Mouse (Mus musculus) thymus, adult 2 months (tissue): Measurements from ENCODE around the gene Cux2. TPM values are rescaled to one million over a fixed set of nuclear protein-coding genes. Genes with fewer than 3 reads are reported as not detected.
A peak's percentile ranks its signal among the peaks of the same experiment; 100 is the strongest.
"Not testable (repeated sequence)": the region's sequence is repeated elsewhere in the genome, so short reads cannot be mapped to it uniquely, and the experiment has no call there.

Experiments
- DNase-seq: peaks from one replicate; pipeline ENCODE4 v3.0.0; 2021
- H3K27ac ChIP-seq: fragments of 200-500 bp; 2 replicates; pipeline ENCODE4 v1.5.1; 2012; ENCODE audit warnings: low read length, control low read depth; ENCODE audit not compliant: control insufficient read depth, insufficient read depth
- H3K27me3 ChIP-seq: fragments of 200-500 bp; 2 replicates; pipeline ENCODE4 v1.6.1; 2012; ENCODE audit warnings: mild to moderate bottlenecking, low read length, moderate library complexity, mixed read lengths; ENCODE audit not compliant: control insufficient read depth, insufficient read depth
- H3K36me3 ChIP-seq: fragments of 200-500 bp; 2 replicates; pipeline ENCODE4 v1.6.1; 2012; ENCODE audit warnings: mild to moderate bottlenecking, low read length, moderate library complexity; ENCODE audit not compliant: control insufficient read depth, insufficient read depth
- H3K4me1 ChIP-seq: fragments of 200-500 bp; replicated peaks from 2 replicates; pipeline ENCODE4 v1.6.1; 2012; ENCODE audit warnings: low read length; ENCODE audit not compliant: control insufficient read depth, insufficient read depth
- H3K4me3 ChIP-seq: fragments of 200-500 bp; 2 replicates; pipeline ENCODE4 v1.5.1; 2012; ENCODE audit warnings: mild to moderate bottlenecking, low read length, control low read depth, moderate library complexity; ENCODE audit not compliant: control insufficient read depth, insufficient read depth
- CTCF ChIP-seq: fragments of 200-500 bp; IDR thresholded peaks from 2 replicates; pipeline ENCODE4 v1.5.1; 2012; ENCODE audit warnings: mild to moderate bottlenecking, control low read depth, low read length, moderate library complexity, borderline replicate concordance; ENCODE audit not compliant: control insufficient read depth, poor library complexity, insufficient read depth; ENCODE audit errors: extremely low read depth
- POLR2A ChIP-seq: fragments of 200-500 bp; IDR thresholded peaks from 2 replicates; pipeline ENCODE4 v1.6.1; 2012; ENCODE audit warnings: mild to moderate bottlenecking, low read length, control low read depth, moderate library complexity; ENCODE audit not compliant: control insufficient read depth, poor library complexity, insufficient read depth; ENCODE audit errors: extremely low read depth
- WGBS: fragments of 180-500 bp; shearing (Covaris S2); methylation state at CpG from one replicate; pipeline ENCODE4 v1.1.7; 2018; 5-methylcytosine and 5-hydroxymethylcytosine counted together
- polyA plus RNA-seq: library from polyadenylated mRNA; depleted of rRNA; stranded (reverse); fragments of >200 nt; gene quantifications from 2 replicates; pipeline ENCODE4 v1.2.3, GENCODE M21; 2012

Cux2 gene
- polyA plus RNA-seq, 1 experiment, result 0.75 TPM

DNA sequence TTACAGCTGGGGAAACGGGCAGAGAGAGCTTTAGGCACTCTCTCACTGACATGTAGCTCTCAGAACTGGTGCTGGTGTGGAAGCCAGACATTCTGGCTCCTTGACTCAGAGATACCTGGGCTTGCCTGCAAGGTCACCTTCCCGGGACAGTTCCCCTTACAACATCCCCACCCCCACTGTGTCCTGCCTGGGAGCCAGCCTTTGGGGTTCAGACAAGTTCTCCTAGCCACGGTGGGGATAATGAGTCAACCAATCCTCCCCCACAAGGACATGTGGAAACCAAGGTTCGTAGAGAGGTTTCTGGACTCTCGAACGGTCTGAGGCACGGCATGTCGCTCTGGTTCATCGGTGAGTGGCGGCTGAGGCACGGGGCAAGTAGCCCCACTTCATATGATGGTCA is 193.2 kb downstream of the Cux2 start:
- Histone ChIP-seq H3K36me3 (peaks cover 7% of the 10 kb centered on the region), H3K27me3 (no peaks in the 10 kb centered on the region), H3K4me3 (no peak overlapping the region), H3K4me1 (no peaks in the 10 kb centered on the region), H3K27ac (no peak overlapping the region)
- no peak for DNase-seq
- 89% methylated on average over 11 of the region's 11 CpGs for WGBS
- TF ChIP-seq POLR2A (no peak), CTCF (no peak)

DNA sequence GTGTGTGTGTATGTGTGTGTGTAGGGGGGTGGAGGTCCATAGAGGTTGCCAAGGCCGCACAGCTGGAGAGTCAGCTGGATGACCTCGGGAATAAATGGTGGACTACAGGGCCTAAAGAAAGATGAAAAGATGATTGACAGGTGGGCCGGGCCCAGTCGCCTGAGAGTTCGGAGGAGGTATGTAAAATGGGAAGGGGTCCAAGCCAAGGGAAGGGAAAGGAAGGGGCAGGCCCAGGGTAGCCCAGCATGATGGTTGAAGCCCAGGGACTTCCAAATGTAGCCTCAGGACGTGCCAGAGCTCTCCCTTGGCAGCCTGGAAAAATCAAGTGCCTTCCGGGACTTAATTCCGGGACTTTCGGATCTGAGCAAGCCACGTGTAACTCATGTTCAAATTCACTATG is 195.1 kb downstream of the Cux2 start:
- WGBS, result 91% methylated on average over 10 of the region's 10 CpGs
- Histone ChIP-seq H3K4me3 (no peak overlapping the region), H3K27me3 (no peaks in the 10 kb centered on the region), H3K4me1 (peaks cover 15% of the 10 kb centered on the region), H3K27ac (no peak overlapping the region), H3K36me3 (peaks cover 7% of the 10 kb centered on the region)
- DNase-seq, result no peak
- no peak for TF ChIP-seq CTCF

DNA sequence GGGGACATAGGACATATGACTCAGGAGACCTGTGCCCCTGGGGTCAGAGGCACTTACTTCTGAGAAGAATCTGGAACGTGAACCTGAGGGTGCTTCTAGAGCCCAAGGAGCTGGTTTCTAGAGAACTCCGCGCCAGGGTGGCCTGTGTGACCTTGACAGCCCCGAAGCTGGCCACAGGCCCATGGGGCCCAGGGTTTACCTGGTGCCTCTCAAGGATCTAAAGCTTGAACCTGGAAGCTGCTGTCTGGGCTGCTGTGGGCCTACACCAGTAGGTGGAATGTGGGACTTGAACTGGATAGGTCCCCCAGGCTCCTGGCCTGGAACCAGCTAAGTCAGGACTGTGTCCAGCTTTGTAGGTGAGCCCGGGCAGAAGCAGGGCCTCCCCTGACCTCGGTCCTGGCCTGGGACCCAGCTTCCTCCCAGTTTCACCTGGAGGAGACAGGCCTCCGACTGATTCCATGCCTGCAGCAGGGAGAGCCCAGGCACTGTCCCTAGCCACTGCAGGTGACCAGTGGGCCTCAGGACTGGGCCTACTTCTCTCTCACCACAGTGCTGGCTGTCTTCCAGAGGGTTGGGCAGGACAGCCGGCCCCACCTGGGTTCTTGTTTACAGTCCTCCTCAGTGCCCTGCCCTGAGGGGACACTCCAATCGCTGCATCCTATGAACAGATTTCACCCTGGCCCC is 196.4 kb downstream of the Cux2 start:
- Histone ChIP-seq H3K4me3 (no peak overlapping the region), H3K27ac (no peak overlapping the region), H3K27me3 (no peaks in the 10 kb centered on the region), H3K4me1 (peaks cover 18% of the 10 kb centered on the region), H3K36me3 (peaks cover 7% of the 10 kb centered on the region)
- no peak for DNase-seq
- 93% methylated on average over 9 of the region's 9 CpGs for whole genome bisulfite sequencing
- no peak for TF ChIP-seq CTCF
- no peak for TF ChIP-seq POLR2A

DNA sequence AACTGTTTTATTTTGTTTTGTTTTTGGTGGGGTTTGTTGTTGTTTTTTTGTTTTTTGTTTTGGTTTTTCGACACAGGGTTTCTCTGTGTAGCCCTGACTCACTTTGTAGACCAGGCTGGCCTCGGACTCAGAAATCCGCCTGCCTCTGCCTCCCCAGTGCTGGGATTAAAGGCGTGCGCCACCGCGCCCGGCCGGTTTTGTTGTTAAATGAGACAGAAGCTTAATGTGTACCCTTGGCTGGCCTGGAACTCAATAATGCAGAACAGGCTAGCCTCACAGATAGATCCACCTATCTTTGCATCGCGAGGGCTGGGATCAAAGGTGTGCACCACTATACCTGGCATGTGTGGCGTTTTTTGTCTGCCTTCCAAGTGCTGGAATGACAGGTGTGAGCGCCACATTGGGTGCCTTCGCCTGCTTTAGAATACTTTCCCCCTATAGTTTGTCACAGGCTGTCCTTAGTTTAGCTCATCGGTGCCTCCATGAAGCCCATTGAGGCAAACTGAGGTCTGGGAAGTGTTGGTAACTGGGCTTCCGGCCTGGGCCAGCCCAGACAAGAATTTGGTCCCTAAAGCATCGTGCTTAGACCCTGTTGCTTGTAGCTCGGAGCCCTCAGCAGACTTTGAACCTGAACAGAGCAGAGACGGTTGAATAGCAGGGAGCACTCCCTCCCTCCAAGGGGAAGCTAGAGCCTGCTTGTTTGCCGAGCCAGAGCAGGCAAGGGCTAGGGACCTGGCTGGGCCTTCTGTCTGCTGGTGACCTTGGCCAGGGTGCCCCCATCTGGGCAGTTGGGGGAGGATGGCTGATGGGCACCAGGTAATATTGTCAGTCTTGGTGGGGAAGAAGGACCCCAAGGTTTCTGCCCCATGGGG is 200.2 kb downstream of the Cux2 start:
- TF ChIP-seq POLR2A (no peak), CTCF (no peak)
- no peaks in the 10 kb centered on the region for H3K27me3 ChIP-seq
- peak overlapping the region; percentile 89 for H3K4me3 ChIP-seq
- peaks cover 7% of the 10 kb centered on the region for H3K36me3 ChIP-seq
- peaks cover 25% of the 10 kb centered on the region for H3K4me1 ChIP-seq
- no peak overlapping the region for H3K27ac ChIP-seq
- 71% methylated on average over 20 of the region's 20 CpGs for WGBS
- DNase-seq, result no peak

DNA sequence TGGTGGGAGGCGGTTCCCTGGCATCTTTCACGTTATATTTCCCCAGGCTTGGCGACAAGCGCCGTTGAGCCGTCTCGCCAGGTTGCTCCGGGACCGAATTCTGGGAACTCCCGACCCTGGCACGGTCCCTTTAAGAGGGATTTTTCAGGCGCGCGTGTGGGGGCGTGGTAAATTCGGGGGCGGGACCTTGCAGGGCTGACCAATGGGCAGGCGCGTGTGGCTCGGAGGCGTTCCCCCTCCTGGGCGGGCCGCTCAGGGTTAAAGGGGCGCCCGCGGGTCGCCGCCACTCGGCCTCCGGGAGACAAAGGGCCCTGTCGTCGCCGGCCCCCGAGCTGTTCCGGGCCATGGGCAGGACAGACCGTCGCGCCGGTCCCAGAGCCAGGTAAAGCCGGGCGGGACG is 201.2 kb downstream of the Cux2 start, which contains the start of gene Pheta1:
Gene Pheta1 (plus strand): TSS at position 242 of the 400 bp plus-strand sequence.
- H3K27ac ChIP-seq, result peak within 1 kb of the TSS; percentile 60; the same call in 1 of the 2 replicates
- H3K4me1 ChIP-seq, result peaks cover 25% of the 10 kb centered on the region
- under 1% methylated on average over 42 of the region's 42 CpGs for WGBS
- peak; percentile 74 for TF ChIP-seq POLR2A
- no peak for TF ChIP-seq CTCF
- H3K27me3 ChIP-seq, result no peaks in the 10 kb centered on the region
- DNase-seq, result peak; percentile 91
- peak within 1 kb of the TSS; percentile 89 for H3K4me3 ChIP-seq
- peaks cover 6% of the 10 kb centered on the region for H3K36me3 ChIP-seq

DNA sequence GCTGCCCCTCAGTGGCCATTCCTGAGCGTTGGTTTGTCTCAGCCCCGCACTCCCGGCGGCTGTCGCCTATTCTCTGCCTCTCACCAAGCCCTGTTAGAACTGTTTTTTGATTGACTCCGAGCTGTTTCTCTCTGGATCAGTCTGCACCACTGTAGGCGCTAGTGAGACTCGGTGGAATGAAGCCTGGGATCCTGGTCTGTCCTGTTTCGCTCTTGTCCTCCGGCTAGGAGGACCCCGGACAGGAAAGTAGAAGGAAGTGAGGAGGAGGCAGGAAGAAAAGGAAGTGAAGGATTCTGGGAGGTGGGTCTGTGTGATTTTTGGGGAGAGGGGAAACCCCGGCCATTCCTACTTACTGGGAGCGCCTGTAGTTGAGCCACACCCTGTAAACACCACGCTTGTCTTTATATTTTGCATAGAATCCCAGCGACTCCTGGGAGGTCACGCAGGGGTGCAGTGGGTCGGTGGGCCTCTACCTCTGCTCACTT is 201.8 kb downstream of the Cux2 start:
- TF ChIP-seq CTCF (peak; percentile 40; the same call in 1 of the 2 replicates), POLR2A (0 out of 2 replicates have a peak, but pooled peaks have one; percentile 24)
- Histone ChIP-seq H3K27ac (peak overlapping the region; percentile 60; the same call in 1 of the 2 replicates), H3K27me3 (no peaks in the 10 kb centered on the region), H3K36me3 (no peaks in the 10 kb centered on the region), H3K4me3 (peak overlapping the region; percentile 89), H3K4me1 (peaks cover 31% of the 10 kb centered on the region)
- under 1% methylated on average over 17 of the region's 17 CpGs for WGBS
- peak; percentile 51 for DNase-seq

DNA sequence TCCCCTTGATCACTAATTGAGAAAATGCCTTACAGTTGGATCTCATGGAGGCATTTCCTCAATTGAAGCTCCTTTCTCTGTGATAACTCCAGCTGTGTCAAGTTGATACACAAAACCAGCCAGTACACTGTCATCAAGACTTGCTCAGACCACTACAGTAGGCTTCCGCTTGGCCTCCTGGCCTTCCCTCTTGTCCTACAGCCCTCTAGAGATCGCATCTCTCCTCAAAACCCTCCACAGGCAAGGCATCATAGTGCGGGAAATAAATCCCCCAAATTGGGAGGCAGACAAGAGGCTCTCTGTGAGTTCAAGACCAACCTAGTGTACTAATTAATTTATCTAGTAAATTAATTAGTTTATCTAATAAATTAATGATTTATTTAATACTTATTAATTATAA is 202.6 kb downstream of the Cux2 start:
- not testable (repeated sequence) for H3K36me3 ChIP-seq, H3K4me3 ChIP-seq, DNase-seq, H3K27me3 ChIP-seq, H3K27ac ChIP-seq
- WGBS, result 88% methylated on average over 3 of the region's 3 CpGs
- peaks cover 36% of the 10 kb centered on the region for H3K4me1 ChIP-seq
